ENCODE assay signal across 1 mouse cellular context in the genomic region with DNA sequence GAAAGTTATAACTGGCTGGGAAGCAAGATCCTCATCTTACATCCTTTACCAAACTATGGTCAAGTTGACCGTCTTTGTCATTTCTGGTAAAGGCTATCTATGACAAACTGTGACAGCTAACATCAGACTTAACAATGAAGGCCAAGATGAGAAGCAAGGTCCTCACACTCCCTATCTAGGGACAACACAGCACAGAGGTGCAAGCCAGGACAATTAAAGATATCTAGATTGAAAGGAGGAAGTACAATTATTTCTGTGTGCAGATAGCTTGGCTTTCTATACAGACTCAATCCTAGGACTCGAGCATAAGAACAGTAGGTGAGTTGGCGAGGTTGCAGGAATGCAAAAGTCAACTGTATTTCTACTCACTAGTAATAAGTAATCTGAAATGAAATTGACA.
TF ChIP-seq lines count a peak whose summit lies in the region.

No protein-coding gene starts in this region.

TF ChIP-seq in MEL, 35 proteins besides CTCF, POLR2A, EP300 and RAD21 (continued from another document):
- TF ChIP-seq SIN3A (IDR thresholded peaks at IDR 0.05; ENCODE audit: low read length) (peak; percentile 79), MEF2A (IDR thresholded peaks at IDR 0.05; ENCODE audit: extremely low read depth, insufficient replicate concordance, low read depth, low read length, poor library complexity, severe bottlenecking) (no peak), E2F4 (IDR thresholded peaks at IDR 0.05; ENCODE audit: borderline replicate concordance, low read depth, low read length) (0 out of 2 replicates have a peak, but pooled peaks have one; percentile 54), TAL1 (IDR thresholded peaks at IDR 0.05; ENCODE audit: low read length) (peak; percentile 82), MYB (IDR thresholded peaks at IDR 0.05; ENCODE audit: low read depth, low read length) (no peak), TCF12 (IDR thresholded peaks at IDR 0.05; ENCODE audit: low read depth, low read length) (peak; percentile 94), MAX (IDR thresholded peaks at IDR 0.05; ENCODE audit: low read length) (peak; percentile 40; the same call in 1 of the 2 replicates), RCOR1 (IDR thresholded peaks at IDR 0.05; ENCODE audit: low read depth, low read length) (peak; percentile 92), ELF1 (IDR thresholded peaks at IDR 0.05; ENCODE audit: low read depth, low read length) (peak; percentile 46; the same call in 1 of the 2 replicates), GABPA (IDR thresholded peaks at IDR 0.05; ENCODE audit: low read depth, low read length) (no peak), GATA1 (IDR thresholded peaks at IDR 0.05; ENCODE audit: low read depth, low read length) (peak; percentile 97), JUND (IDR thresholded peaks at IDR 0.05; ENCODE audit: low read depth, low read length) (0 out of 2 replicates have a peak, but pooled peaks have one; percentile 22), NRF1 (IDR thresholded peaks at IDR 0.05; ENCODE audit: insufficient read depth, low read depth, low read length, poor library complexity, severe bottlenecking) (peak; percentile 19; the same call in 1 of the 2 replicates), ETS1 (IDR thresholded peaks at IDR 0.05; ENCODE audit: low read depth, low read length) (peak; percentile 73)
